Mouse (Mus musculus): ENCODE measurements around the gene Arpc4. TPM values are rescaled to one million over a fixed set of nuclear protein-coding genes. Genes with fewer than 3 reads are reported as not detected.

The Arpc4 gene
- polyA plus RNA-seq, 1 experiment from 2014 or later, result 232 TPM

DNA sequence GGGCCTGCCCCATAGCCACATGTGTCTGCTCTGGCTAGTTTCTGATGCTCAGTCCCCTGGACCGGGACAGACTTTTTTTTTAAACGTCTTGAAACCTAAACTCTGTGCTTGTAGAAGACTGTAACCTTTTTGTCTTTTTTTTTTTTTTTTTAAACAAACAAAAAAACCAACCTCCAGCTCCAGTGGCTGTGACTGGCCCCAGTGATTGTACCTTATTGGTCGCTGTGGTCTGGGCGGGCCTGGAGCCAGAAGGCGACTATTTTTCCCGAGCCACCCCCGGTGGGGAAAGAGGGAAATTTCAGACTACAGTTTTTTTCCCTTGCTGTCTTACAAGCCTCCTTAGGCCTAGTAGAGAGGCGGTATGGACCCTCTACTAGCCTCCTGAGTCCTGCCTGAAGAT lies 11.0 kb downstream of the Arpc4 start, which contains the start of gene Ttll3:
Gene Ttll3, plus strand, starts transcription at position 301 of the 400 bp plus-strand sequence.
- no peak for ATAC-seq (replicated peaks; ENCODE audit: insufficient number of reproducible peaks, insufficient read depth, low FRiP score, low read depth)
- Histone ChIP-seq H3K27me3 (no peaks in the 10 kb centered on the region), H3K4me2 (no peak within 1 kb of the TSS), H3K9me3 (replicated peaks) (no peaks in the 10 kb centered on the region), H3K27ac (no peak within 1 kb of the TSS), H3K36me3 (peaks cover 65% of the 10 kb centered on the region), H3K4me3 (no peak within 1 kb of the TSS), H3K9ac (no peak within 1 kb of the TSS), H3K4me1 (replicated peaks) (peaks cover 15% of the 10 kb centered on the region)
- 73% methylated on average over 8 of the region's 8 CpGs for WGBS

GRCm38 (mm10) chr6:113390715-113391114 lies 12.8 kb downstream of the Arpc4 start:
- no peak overlapping the region for H3K27ac ChIP-seq
- H3K27me3 ChIP-seq, result no peaks in the 10 kb centered on the region
- no peak overlapping the region for H3K9ac ChIP-seq
- H3K4me2 ChIP-seq, result no peak overlapping the region
- 84% methylated on average over 3 of the region's 3 CpGs for WGBS
- peaks cover 15% of the 10 kb centered on the region for H3K4me1 ChIP-seq (replicated peaks)
- no peaks in the 10 kb centered on the region for H3K9me3 ChIP-seq (replicated peaks)
- ATAC-seq (replicated peaks; ENCODE audit: insufficient number of reproducible peaks, insufficient read depth, low FRiP score, low read depth), result no peak
- H3K36me3 ChIP-seq, result peaks cover 48% of the 10 kb centered on the region
- no peak overlapping the region for H3K4me3 ChIP-seq

DNA sequence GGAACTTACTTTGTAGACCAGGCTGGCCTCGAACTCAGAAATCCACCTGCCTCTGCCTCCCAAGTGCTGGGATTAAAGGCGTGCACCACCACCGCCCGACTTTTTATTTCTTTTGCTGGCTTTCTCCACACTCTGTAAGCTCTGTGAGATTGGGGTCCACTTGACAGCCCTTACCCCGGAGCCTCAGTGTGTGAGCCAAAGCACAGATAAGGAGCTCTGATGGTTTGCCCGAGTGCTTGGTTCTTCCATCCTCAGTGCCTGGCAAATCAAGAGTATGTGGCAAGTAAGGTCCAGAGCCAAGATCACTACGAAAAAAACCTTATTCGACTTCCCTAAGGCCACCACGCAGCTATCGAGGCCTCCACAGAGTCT lies 14.1 kb downstream of the Arpc4 start:
- 23% methylated on average over 10 of the region's 10 CpGs for WGBS
- Histone ChIP-seq H3K27ac (no peak overlapping the region), H3K9ac (peak overlapping the region; percentile 55), H3K27me3 (no peaks in the 10 kb centered on the region), H3K4me2 (peak overlapping the region; percentile 88), H3K36me3 (peaks cover 35% of the 10 kb centered on the region), H3K4me3 (peak overlapping the region; percentile 55), H3K4me1 (replicated peaks) (peaks cover 15% of the 10 kb centered on the region), H3K9me3 (replicated peaks) (no peaks in the 10 kb centered on the region)
- no peak for ATAC-seq (replicated peaks; ENCODE audit: insufficient number of reproducible peaks, insufficient read depth, low FRiP score, low read depth)

GRCm38 (mm10) chr6:113392387-113393071 lies 14.6 kb downstream of the Arpc4 start:
- H3K4me1 ChIP-seq (replicated peaks), result peaks cover 15% of the 10 kb centered on the region
- 4% methylated on average over 51 of the region's 51 CpGs for WGBS
- peak overlapping the region; percentile 88 for H3K4me2 ChIP-seq
- H3K9me3 ChIP-seq (replicated peaks), result no peaks in the 10 kb centered on the region
- ATAC-seq (replicated peaks; ENCODE audit: insufficient number of reproducible peaks, insufficient read depth, low FRiP score, low read depth), result peak; percentile 79
- H3K27ac ChIP-seq, result no peak overlapping the region
- H3K36me3 ChIP-seq, result peaks cover 30% of the 10 kb centered on the region
- peak overlapping the region; percentile 55 for H3K9ac ChIP-seq
- no peaks in the 10 kb centered on the region for H3K27me3 ChIP-seq
- H3K4me3 ChIP-seq, result peak overlapping the region; percentile 55

DNA sequence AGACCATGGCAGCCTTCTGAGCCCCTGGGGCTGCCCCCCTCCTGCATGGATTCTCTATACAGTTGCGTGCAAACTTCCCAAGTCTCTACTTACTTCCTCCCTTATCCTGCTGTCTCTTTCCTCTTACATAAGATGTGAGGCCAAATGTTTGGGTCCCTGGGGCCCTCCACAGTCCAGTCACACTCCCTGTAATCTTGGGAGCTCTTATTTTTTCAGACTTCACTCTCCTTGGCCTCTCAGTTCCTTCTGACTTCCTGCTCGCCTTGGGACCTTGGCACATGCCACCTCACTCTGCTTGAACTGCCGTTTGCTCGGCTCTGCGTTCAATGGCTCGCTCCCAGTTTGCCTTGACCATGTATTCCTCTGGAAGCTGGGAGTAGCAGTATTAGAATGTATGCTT lies 16.0 kb downstream of the Arpc4 start:
- Histone ChIP-seq H3K36me3 (peaks cover 16% of the 10 kb centered on the region), H3K27ac (no peak overlapping the region), H3K4me1 (replicated peaks) (peaks cover 15% of the 10 kb centered on the region), H3K9me3 (replicated peaks) (no peaks in the 10 kb centered on the region), H3K4me2 (no peak overlapping the region), H3K9ac (no peak overlapping the region), H3K27me3 (no peaks in the 10 kb centered on the region), H3K4me3 (no peak overlapping the region)
- 77% methylated on average over 6 of the region's 6 CpGs for WGBS
- no peak for ATAC-seq (replicated peaks; ENCODE audit: insufficient number of reproducible peaks, insufficient read depth, low FRiP score, low read depth)

- peaks cover 8% of the 10 kb centered on the region for H3K36me3 ChIP-seq
- 91% methylated on average over 11 of the region's 11 CpGs for whole genome bisulfite sequencing
- no peak overlapping the region for H3K4me2 ChIP-seq
- ATAC-seq (replicated peaks; ENCODE audit: insufficient number of reproducible peaks, insufficient read depth, low FRiP score, low read depth), result no peak
- peaks cover 15% of the 10 kb centered on the region for H3K4me1 ChIP-seq (replicated peaks)
- H3K27ac ChIP-seq, result no peak overlapping the region
- H3K9me3 ChIP-seq (replicated peaks), result no peaks in the 10 kb centered on the region
- no peak overlapping the region for H3K4me3 ChIP-seq
- no peaks in the 10 kb centered on the region for H3K27me3 ChIP-seq
- H3K9ac ChIP-seq, result no peak overlapping the region
Measured at GRCm38 (mm10) chr6:113394811-113395210, 16.9 kb downstream of the Arpc4 start.

DNA sequence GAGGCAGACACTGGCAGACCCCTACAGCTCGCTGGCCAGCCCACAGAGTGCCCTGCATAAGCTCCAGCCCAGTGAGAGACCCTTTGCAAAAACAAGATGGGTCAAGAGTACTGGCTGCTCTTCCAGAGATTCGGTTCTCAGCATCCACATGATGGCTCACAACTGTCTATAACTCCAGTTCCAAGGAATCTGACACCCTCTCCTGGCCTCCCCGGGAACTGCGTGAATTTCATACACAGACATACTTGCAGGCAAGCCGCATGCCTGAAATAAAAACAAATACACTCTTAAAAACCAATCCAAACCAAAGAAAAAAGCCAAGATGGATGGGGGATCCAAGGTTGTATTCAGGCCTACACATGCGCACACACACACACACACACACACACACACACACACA lies 17.6 kb downstream of the Arpc4 start:
- Histone ChIP-seq H3K9ac (no peak overlapping the region), H3K27me3 (no peaks in the 10 kb centered on the region), H3K27ac (no peak overlapping the region), H3K36me3 (peaks cover 1% of the 10 kb centered on the region; the same call in 1 of the 2 replicates), H3K4me3 (no peak overlapping the region), H3K4me2 (no peak overlapping the region), H3K4me1 (replicated peaks) (peaks cover 15% of the 10 kb centered on the region), H3K9me3 (replicated peaks) (no peaks in the 10 kb centered on the region)
- WGBS, result 95% methylated on average over 6 of the region's 6 CpGs
- no peak for ATAC-seq (replicated peaks; ENCODE audit: insufficient number of reproducible peaks, insufficient read depth, low FRiP score, low read depth)

DNA sequence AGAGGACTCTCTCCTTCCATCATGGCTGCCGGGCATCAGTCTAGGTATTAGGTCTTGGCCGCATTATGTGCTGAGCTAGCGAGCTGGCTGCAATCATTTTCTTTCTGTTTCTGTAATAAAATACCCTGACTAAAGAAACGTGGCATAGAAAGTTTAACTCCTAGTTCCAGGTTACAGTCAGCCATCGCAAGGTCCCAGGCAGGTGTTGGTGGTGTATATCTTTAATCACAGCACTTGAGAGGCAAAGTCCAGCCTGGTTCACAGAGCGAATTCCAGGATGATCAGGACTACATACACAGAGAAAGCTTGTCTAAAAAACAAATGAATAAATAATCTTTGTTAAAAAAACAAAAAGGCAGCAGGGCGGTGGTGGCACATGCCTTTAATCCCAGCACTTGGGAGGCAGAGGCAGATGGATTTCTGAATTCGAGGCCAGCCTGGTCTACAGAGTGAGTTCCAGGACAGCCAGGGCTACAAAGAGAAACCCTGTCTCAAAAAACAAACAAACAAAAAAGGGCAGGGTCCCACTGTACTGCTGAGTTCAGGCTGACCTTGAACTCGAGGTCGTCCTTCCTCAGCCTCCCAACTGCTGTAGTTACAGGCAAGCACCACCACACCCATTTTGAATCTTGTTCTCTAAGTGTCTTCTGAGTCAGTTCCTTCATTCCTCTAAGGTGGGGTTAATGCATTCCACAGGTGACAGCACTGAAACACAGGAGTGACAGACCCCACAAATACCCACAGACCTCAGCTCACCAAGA lies 18.5 kb downstream of the Arpc4 start:
- 82% methylated on average over 10 of the region's 10 CpGs for WGBS
- H3K9me3 ChIP-seq (replicated peaks), result no peaks in the 10 kb centered on the region

DNA sequence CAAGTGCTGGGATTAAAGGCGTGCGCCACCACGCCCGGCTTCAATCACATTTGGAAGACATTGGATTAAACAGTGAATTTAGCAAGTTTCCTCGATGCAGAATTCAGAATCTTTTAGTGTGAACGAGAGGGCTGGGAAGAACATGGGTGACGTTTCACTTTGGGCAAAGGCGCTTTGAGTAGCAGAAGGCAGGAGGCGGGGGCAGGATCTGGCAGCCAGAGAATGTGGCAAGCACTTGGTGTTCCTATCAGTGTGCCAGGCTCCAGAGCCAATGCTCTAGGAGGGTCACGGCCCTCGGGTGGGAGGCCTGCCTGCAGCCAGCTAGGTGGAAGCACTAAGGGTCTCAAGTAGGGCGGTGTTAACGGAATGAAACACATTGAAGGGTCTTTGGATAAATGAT lies 24.2 kb downstream of the Arpc4 start:
- Histone ChIP-seq H3K27ac (no peak overlapping the region), H3K9me3 (replicated peaks) (no peaks in the 10 kb centered on the region), H3K4me1 (replicated peaks) (no peaks in the 10 kb centered on the region), H3K27me3 (no peaks in the 10 kb centered on the region), H3K4me3 (no peak overlapping the region), H3K4me2 (no peak overlapping the region), H3K9ac (no peak overlapping the region), H3K36me3 (no peaks in the 10 kb centered on the region)
- ATAC-seq (replicated peaks; ENCODE audit: insufficient number of reproducible peaks, insufficient read depth, low FRiP score, low read depth), result no peak
- WGBS, result 81% methylated on average over 13 of the region's 13 CpGs

More for the DNA sequence above, 18.5 kb downstream of the Arpc4 start:
- no peak overlapping the region for H3K27ac ChIP-seq
- H3K27me3 ChIP-seq, result no peaks in the 10 kb centered on the region
- no peak overlapping the region for H3K4me2 ChIP-seq
- H3K36me3 ChIP-seq, result no peaks in the 10 kb centered on the region
- peaks cover 15% of the 10 kb centered on the region for H3K4me1 ChIP-seq (replicated peaks)
- no peak overlapping the region for H3K4me3 ChIP-seq
- ATAC-seq (replicated peaks; ENCODE audit: insufficient number of reproducible peaks, insufficient read depth, low FRiP score, low read depth), result no peak
- no peak overlapping the region for H3K9ac ChIP-seq

DNA sequence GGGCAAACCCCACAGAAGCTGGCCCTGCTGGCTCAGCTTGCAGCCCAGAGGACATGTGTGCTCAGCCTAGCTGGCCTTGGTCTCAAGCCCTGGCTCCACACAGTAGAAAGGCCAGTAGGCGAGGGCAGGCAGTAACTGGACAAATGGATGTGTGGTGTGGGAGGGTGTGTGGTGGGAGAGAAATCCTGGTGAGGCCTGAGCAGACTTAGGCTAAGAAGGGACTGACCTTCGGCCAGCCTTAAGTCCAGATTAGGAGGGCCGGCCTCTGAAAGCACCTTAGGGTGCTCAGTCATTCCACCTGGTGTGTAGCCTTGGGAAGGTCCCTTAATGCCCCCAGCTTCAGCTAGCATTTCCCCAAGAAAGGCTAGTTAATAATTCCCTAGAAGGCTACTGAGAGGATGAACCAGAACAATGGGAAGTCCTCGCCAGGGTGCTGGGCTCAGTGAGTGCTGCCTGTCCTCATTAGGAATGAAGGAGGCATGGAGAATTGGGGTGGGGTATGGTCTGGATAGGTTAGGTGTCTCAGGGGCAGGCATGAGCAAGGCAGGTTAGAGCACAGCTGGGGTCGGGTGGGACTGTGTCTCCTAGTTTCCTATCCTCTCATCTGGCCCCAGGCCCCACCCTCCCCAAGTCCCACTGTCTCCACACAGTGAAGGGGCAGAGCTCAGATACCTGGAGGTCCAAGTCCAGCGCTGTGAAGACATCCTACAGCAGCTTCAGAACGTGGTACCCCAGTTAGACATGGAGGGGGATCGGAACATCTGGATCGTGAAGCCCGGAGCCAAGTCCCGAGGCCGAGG lies 26.9 kb downstream of the Arpc4 start:
- no peaks in the 10 kb centered on the region for H3K27me3 ChIP-seq
- H3K4me1 ChIP-seq (replicated peaks), result no peaks in the 10 kb centered on the region
- H3K27ac ChIP-seq, result no peak overlapping the region
- H3K4me2 ChIP-seq, result no peak overlapping the region
- no peak for ATAC-seq (replicated peaks; ENCODE audit: insufficient number of reproducible peaks, insufficient read depth, low FRiP score, low read depth)
- H3K36me3 ChIP-seq, result no peaks in the 10 kb centered on the region
- WGBS, result 73% methylated on average over 12 of the region's 12 CpGs
- no peak overlapping the region for H3K4me3 ChIP-seq
- no peaks in the 10 kb centered on the region for H3K9me3 ChIP-seq (replicated peaks)
- no peak overlapping the region for H3K9ac ChIP-seq

GRCm38 (mm10) chr6:113405483-113405882 lies 27.6 kb downstream of the Arpc4 start:
- ATAC-seq (replicated peaks; ENCODE audit: insufficient number of reproducible peaks, insufficient read depth, low FRiP score, low read depth), result no peak
- H3K4me1 ChIP-seq (replicated peaks), result no peaks in the 10 kb centered on the region
- no peak overlapping the region for H3K27ac ChIP-seq
- no peak overlapping the region for H3K4me2 ChIP-seq
- H3K36me3 ChIP-seq, result no peaks in the 10 kb centered on the region
- H3K9me3 ChIP-seq (replicated peaks), result no peaks in the 10 kb centered on the region
- no peak overlapping the region for H3K9ac ChIP-seq
- no peak overlapping the region for H3K4me3 ChIP-seq
- no peaks in the 10 kb centered on the region for H3K27me3 ChIP-seq
- WGBS, result 66% methylated on average over 6 of the region's 6 CpGs
